Mouse (Mus musculus): ENCODE measurements around the gene Gm37240.
A peak's percentile ranks its signal among the peaks of the same experiment; 100 is the strongest.

Gene Gm37240

GRCm38 (mm10) chr3:84850418-84850817, 1036.9 kb downstream of the Gm37240 start:
- no peak for DNase-seq

GRCm38 (mm10) chr3:84848798-84849197, 1038.5 kb downstream of the Gm37240 start:
- DNase-seq = no peak

- DNase-seq = peak; percentile 57
Measured at GRCm38 (mm10) chr3:84843594-84843993, 1043.7 kb downstream of the Gm37240 start.

DNA sequence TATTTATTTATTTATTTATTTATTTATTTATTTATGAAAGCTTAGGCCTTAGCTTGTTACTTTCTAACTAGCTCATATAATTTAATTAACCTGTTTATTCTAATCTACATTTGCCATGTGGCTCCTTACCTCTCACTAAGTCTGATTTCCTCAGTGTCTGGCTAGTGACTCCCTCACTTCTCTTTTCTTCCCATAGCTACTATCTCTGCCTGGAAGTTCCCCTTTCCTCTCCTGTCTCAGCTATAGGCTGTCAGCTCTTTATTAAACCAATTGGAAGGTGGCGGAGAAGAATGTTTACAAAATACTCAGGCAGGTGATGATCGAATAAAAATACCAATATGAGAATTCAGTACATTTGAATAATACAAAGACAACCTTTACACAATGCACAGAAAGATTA, 1044.5 kb downstream of the Gm37240 start:
- DNase-seq = no peak

DNA sequence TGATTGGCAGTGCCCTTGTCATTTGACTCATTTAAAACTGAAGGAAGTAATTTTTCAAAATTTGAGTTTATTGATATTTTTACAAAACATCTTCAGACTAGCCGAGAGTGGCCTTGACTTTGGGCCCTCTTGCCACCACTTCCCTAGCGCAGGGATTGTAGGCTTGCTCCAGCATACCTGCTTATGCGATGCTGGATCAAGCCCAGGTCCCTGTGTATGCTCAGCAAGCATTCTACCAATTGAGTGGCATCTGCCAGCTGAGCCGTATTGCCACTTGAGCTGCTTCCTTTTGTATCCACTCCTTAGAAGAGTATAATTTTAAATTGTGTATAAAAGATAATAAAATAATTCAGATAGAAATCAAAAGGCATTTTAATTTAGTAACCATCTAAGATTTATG, 1046.0 kb downstream of the Gm37240 start:
- no peak for DNase-seq

GRCm38 (mm10) chr3:84839499-84839898, 1047.8 kb downstream of the Gm37240 start:
- no peak for DNase-seq

GRCm38 (mm10) chr3:84837984-84838383, 1049.3 kb downstream of the Gm37240 start:
- DNase-seq = no peak

- no peak for DNase-seq
Measured at GRCm38 (mm10) chr3:84836029-84836428, 1051.3 kb downstream of the Gm37240 start.

DNA sequence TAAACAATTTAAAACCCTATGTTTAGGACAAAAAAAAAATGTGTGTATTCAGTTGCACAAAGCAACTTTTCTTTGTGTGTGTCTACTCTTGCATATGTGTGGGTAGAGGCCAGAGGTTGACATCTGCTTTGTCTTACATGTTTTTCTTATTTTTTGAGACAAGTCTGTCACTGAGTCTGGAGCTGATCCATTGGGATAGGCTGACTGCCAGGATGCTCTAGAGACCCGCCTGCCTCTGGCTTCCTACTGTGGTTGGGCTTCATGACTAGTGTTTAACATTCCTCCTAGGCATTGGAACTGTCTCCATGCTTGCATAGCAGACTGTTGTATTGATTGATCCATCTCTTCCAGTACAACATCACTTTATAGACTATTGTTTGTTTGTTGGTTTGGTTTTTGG, 1058.0 kb downstream of the Gm37240 start:
- DNase-seq = no peak

- DNase-seq = no peak
Measured at GRCm38 (mm10) chr3:84827617-84828016, 1059.7 kb downstream of the Gm37240 start.

DNA sequence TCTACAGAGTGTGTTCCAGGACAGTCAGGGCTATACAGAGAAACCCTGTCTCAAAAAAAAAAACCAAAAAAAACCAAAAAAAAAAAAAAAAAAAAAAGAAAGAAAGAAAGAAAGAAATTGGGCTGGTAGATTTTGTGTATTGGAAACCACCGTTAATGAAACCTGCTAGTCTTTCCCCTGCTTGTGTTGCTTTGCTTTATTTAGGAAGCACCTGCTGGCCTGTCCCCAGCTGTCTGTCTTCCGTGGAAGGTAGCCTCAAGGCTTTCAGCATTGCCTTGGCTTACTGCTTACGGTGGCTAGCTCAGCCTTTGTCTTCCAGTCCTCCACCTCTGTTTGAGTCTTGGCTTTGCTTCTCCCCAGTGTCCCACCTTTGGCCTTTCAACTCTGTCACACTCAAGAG, 1060.4 kb downstream of the Gm37240 start:
- DNase-seq = no peak

- no peak for DNase-seq
Measured at GRCm38 (mm10) chr3:84826405-84826804, 1060.9 kb downstream of the Gm37240 start.

DNA sequence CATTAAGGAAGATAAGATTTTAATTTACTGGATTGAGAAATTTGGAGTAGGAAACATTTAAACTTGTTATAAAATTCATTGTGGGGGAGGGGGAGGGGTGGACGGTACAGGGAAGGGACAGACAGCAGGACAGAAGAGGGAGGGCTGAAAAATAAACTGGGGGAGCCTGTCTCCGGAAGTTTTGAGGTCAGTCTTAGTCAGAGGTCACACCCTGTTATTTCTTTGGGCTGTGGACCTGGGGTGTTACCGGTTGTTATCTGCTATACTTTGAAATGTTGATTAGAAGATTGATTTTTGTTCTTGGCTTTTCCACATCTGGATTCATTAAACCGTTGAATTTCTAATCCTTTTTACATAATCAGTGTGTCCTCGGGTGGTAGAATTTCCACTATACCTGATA, 1061.3 kb downstream of the Gm37240 start:
- no peak for DNase-seq

DNA sequence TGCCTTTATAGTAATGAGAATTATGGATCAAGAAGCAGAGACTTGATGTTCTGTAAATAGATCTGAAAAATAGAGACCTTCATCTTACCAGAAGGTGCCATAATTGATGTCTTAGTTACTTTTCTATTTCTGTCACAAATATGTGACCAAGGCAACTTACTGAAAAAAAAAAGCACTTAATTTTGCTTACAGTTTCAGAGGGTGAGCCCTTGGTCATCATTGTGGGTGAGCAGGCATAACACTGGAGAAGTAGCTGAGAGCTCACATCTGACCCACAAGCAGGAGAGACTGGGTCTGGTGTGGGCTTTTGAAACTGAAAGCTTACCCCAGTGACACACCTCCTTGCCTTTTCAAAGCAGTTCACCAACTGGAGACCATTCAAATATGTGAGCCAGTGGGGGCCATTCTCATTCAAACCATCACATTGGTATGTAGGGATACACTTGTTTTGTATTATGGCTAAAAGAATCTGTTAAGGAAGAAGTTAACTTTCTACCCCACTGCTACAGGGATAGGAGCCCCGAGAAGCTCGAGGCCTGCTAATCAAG, 1066.6 kb downstream of the Gm37240 start:
- DNase-seq = no peak

DNA sequence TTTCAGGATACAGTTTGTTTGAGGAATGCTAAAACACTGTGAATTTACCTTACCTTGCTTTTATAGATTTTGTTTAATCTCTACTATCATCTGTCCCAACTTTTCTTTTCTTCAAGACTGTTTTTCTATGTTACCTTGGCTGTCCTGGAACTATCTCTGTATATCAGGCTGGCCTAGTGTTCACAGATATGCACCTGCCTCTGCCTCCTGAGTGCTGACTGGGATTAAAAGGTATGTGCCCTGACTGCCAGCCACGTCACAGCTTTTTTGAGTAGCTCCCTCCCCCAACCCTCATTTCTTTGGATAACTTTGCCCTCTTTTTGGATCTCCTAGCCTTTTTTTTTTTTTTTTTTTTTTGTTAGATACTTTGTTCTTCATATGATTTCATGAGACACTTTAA, 1070.4 kb downstream of the Gm37240 start:
- no peak for DNase-seq

DNA sequence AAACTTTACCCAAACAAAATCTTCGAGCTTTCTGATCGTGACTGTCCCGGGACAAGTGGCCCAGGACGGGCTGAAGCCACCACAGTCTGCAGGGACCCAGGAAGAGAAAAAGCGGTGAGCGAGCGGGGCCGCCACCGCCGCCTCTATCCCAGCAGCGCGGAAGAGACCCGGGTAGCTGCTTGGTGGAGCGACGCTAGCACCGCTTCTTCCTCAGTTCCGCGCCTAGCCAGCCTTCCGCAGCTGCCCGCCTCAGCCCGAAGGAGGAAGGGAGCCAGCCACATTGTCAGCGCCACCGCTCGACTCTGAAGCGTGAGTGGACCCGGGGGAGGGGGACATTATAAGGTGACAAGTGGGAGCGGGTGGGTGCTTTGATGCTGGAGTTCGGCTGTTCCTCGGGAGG, 1071.9 kb downstream of the Gm37240 start:
- DNase-seq = peak; percentile 24

GRCm38 (mm10) chr3:84814762-84815381, 1072.4 kb downstream of the Gm37240 start, which contains the start of gene Fbxw7:
TSS of gene Fbxw7 (plus strand) at chr3:84815268.
- peak; percentile 21 for DNase-seq

- DNase-seq = peak; percentile 99
Measured at GRCm38 (mm10) chr3:84814157-84814761, 1073.1 kb downstream of the Gm37240 start.

GRCm38 (mm10) chr3:84813436-84814156, 1073.7 kb downstream of the Gm37240 start:
- DNase-seq = no peak

DNA sequence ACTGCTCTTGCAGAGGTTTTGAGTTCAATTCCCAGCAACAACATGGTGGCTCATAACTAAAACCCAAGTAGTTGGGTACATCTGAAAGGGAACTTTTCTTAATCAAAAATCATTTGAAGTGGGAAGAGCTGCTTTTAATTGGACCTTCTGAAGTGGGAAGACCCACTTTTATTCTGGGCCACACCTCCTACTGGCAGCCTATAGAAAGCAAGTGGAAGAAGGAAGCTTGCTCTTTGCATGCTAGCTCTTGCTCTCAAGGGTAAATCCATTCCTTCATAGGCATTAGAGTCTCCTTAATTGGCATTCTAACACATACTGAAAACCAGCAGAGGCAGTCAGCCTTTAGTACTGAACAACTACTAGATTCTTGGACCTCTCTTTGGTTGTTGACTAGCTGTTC, 1076.5 kb downstream of the Gm37240 start:
- no peak for DNase-seq

- no peak for DNase-seq
Measured at GRCm38 (mm10) chr3:84808906-84809305, 1078.4 kb downstream of the Gm37240 start.

DNA sequence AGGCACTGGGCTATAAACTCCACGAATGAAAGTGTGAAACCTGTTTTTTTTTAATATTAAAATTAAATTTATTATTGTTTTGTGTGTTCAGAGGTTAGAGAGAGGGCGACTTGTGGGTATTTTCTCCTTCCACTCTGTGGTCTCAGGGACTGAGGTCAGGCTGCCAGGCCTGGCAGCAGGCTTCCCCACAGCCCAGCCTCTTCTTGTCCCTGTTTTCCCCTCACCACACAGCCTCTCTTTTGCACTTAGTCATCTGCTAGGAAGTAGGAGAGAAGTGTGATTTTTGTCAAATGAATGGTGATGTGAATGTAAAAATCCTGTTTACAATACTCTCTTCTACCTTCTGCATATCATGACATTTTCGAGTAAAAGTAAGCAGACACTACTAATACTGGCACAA, 1079.5 kb downstream of the Gm37240 start:
- no peak for DNase-seq

- DNase-seq = no peak
Measured at GRCm38 (mm10) chr3:84806206-84806605, 1081.1 kb downstream of the Gm37240 start.

- no peak for DNase-seq
Measured at GRCm38 (mm10) chr3:84804036-84804435, 1083.3 kb downstream of the Gm37240 start.

Data from layer of hippocampus, adult 9-11 months (tissue).